Mouse (Mus musculus) left cerebral cortex, postnatal 25 days (tissue): Measurements from ENCODE around the gene Gper1. TPM values are rescaled to one million over a fixed set of nuclear protein-coding genes. Genes with fewer than 3 reads are reported as not detected.

ENCODE experiments used
- total RNA-seq, 2 experiments: library from RNA; stranded (reverse); gene quantifications; 2 replicates each; pipeline ENCODE4 v1.2.3; 2021

The Gper1 gene
- total RNA-seq, 2 experiments from 2014 or later: 3.0 to 3.3 TPM

Other genes with a start within 250 kb of the Gper1 start
- 100 to 1,000 TPM; 115 to 136 TPM for gene Sun1, start 222.5 kb upstream of the Gper1 start, total RNA-seq
- 10 to 100 TPM; 45.1 to 50.7 TPM for gene Get4, start 170.8 kb upstream of the Gper1 start, total RNA-seq
- 100 to 1,000 TPM; 295 to 315 TPM for gene Adap1, start 97.5 kb upstream of the Gper1 start, total RNA-seq
- gene Cox19, start 71.7 kb upstream of the Gper1 start, total RNA-seq: 10 to 100 TPM; 65.6 to 70.7 TPM
- gene Cyp2w1, start 70.5 kb upstream of the Gper1 start, total RNA-seq: not detected
- 10 to 100 TPM; 12.0 to 13.5 TPM for gene Gpr146, start 45.5 kb upstream of the Gper1 start, total RNA-seq
- under 1 TPM; 0.30 to 0.34 TPM for gene C130050O18Rik, start 17.9 kb upstream of the Gper1 start, total RNA-seq
- 10 to 100 TPM; 13.9 to 15.6 TPM for gene 3110082I17Rik, start 37.4 kb downstream of the Gper1 start, total RNA-seq
- gene Zfand2a, start 61.4 kb downstream of the Gper1 start, total RNA-seq: 10 to 100 TPM; 64.9 to 72.2 TPM
- under 1 TPM in 1 of 2 experiments, not detected in 1; 0.39 TPM for gene Uncx, start 120.3 kb downstream of the Gper1 start, total RNA-seq